Mouse (Mus musculus) MEL (cell line): ENCODE results near the gene Hacd4.

Source experiments
- CTCF ChIP-seq, 3 experiments: IDR thresholded peaks in 2 of 3; conservative IDR thresholded peaks in 1 of 3; 2 replicates each; pipeline ENCODE4 v1.5.1; 2011 to 2012; ENCODE audit warnings: low read length in 3 of 3, low read depth in 2 of 3, mild to moderate bottlenecking in 2 of 3, improper control_type of control experiment in 1 of 3, inconsistent platforms in 1 of 3, mixed read lengths in 1 of 3, moderate library complexity in 1 of 3; ENCODE audit not compliant: control insufficient read depth in 1 of 3, insufficient read depth in 1 of 3, poor library complexity in 1 of 3, severe bottlenecking in 1 of 3
- E2F4 ChIP-seq: IDR thresholded peaks from 2 replicates; pipeline ENCODE4 v1.6.1; 2011; ENCODE audit warnings: low read depth, low read length, improper control_type of control experiment, borderline replicate concordance
- ELF1 ChIP-seq: IDR thresholded peaks from 2 replicates; pipeline ENCODE4 v1.6.1; 2014; ENCODE audit warnings: low read depth, mild to moderate bottlenecking, inconsistent platforms, low read length, improper control_type of control experiment, moderate library complexity
- EP300 ChIP-seq, 2 experiments: IDR thresholded peaks; 2 replicates each; pipeline ENCODE4 v1.6.1; 2011; ENCODE audit warnings: improper control_type of control experiment in 2 of 2, low read length in 2 of 2, low read depth in 1 of 2, mild to moderate bottlenecking in 1 of 2
- ETS1 ChIP-seq: IDR thresholded peaks from 2 replicates; pipeline ENCODE4 v1.6.1; 2012; ENCODE audit warnings: low read depth, mild to moderate bottlenecking, inconsistent platforms, low read length, improper control_type of control experiment, moderate library complexity
- GABPA ChIP-seq: IDR thresholded peaks from 2 replicates; pipeline ENCODE4 v1.6.1; 2012; ENCODE audit warnings: low read depth, mild to moderate bottlenecking, inconsistent platforms, low read length, improper control_type of control experiment, moderate library complexity
- JUND ChIP-seq: IDR thresholded peaks from 2 replicates; pipeline ENCODE4 v1.6.1; 2011; ENCODE audit warnings: low read depth, mild to moderate bottlenecking, improper control_type of control experiment, low read length
- MAFK ChIP-seq: IDR thresholded peaks from 2 replicates; pipeline ENCODE4 v1.6.1; 2011; ENCODE audit warnings: low read depth, mild to moderate bottlenecking, low read length, improper control_type of control experiment, borderline replicate concordance
- MEF2A ChIP-seq: IDR thresholded peaks from 2 replicates; pipeline ENCODE4 v1.6.1; 2014; ENCODE audit warnings: low read depth, mild to moderate bottlenecking, inconsistent platforms, low read length, improper control_type of control experiment; ENCODE audit not compliant: poor library complexity, insufficient replicate concordance, severe bottlenecking; ENCODE audit errors: extremely low read depth
- NRF1 ChIP-seq: IDR thresholded peaks from 2 replicates; pipeline ENCODE4 v1.6.1; 2014; ENCODE audit warnings: low read depth, mild to moderate bottlenecking, inconsistent platforms, low read length, improper control_type of control experiment, moderate library complexity; ENCODE audit not compliant: poor library complexity, insufficient read depth, severe bottlenecking
- POLR2AphosphoS5 ChIP-seq: IDR thresholded peaks from 2 replicates; pipeline ENCODE4 v1.6.1; 2012; ENCODE audit warnings: low read depth, borderline replicate concordance, mild to moderate bottlenecking, inconsistent platforms, low read length, moderate library complexity, mixed read lengths
- TCF12 ChIP-seq: IDR thresholded peaks from 2 replicates; pipeline ENCODE4 v1.6.1; 2014; ENCODE audit warnings: low read depth, mild to moderate bottlenecking, inconsistent platforms, low read length, improper control_type of control experiment, moderate library complexity
- ZC3H11A ChIP-seq: IDR thresholded peaks from 2 replicates; pipeline ENCODE4 v1.6.1; 2012; ENCODE audit warnings: low read depth, mild to moderate bottlenecking, inconsistent platforms, low read length, improper control_type of control experiment

DNA sequence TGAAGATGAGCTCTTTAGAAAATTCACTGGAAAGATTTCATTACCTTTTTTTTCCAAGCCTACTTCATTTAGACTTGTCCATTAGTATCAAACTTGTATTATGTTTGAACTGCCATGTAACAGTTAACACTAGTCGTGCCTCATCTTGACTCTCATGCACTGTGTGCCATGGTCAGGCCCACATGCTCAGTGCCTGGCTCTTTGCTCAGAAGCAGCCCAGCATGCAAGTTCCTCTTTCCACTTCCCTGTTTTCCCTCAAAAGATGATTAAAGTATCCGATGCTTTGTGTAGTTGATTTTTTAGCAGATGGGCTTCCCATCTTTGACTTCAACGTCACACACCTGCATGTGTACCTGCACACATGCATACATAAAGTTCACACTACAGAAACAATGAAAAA, 43.0 kb downstream of the Hacd4 start:
- no peak for TF ChIP-seq CTCF (IDR thresholded peaks at IDR 0.05 in 2 of 3, conservative IDR thresholded peaks at IDR 0.05 in 1 of 3; ENCODE audit: control insufficient read depth in 1 of 3, insufficient read depth in 1 of 3, low read depth in 2 of 3, low read length in 3 of 3, poor library complexity in 1 of 3, severe bottlenecking in 1 of 3)
- no peak for TF ChIP-seq E2F4
- no peak for TF ChIP-seq TCF12
- TF ChIP-seq MAFK = no peak
- peak in 1 of 2 experiments; percentile 68; a peak in 2 of 4 replicates for TF ChIP-seq EP300 (IDR thresholded peaks at IDR 0.05; ENCODE audit: low read depth in 1 of 2, low read length in 2 of 2)
- no peak for TF ChIP-seq MEF2A
- TF ChIP-seq ZC3H11A = no peak
- no peak for TF ChIP-seq NRF1
- 0 out of 2 replicates have a peak, but pooled peaks have one; percentile 12 for TF ChIP-seq ETS1
- no peak for TF ChIP-seq POLR2AphosphoS5
- no peak for TF ChIP-seq GABPA
- no peak for TF ChIP-seq JUND
- TF ChIP-seq ELF1 = peak; percentile 28; the same call in 1 of the 2 replicates
